Mouse (Mus musculus) adrenal gland, adult (tissue): Measurements from ENCODE around the gene Adam22.
"Not testable (repeated sequence)": the region's sequence is repeated elsewhere in the genome, so short reads cannot be mapped to it uniquely, and the experiment has no call there.

Experiments
- DNase-seq, 2 experiments: peaks; one replicate each; pipeline ENCODE4 v3.0.0; 2022 to 2023; ENCODE audit warnings: low spot score in 1 of 2; ENCODE audit not compliant: inconsistent age in 2 of 2

The Adam22 gene

DNA sequence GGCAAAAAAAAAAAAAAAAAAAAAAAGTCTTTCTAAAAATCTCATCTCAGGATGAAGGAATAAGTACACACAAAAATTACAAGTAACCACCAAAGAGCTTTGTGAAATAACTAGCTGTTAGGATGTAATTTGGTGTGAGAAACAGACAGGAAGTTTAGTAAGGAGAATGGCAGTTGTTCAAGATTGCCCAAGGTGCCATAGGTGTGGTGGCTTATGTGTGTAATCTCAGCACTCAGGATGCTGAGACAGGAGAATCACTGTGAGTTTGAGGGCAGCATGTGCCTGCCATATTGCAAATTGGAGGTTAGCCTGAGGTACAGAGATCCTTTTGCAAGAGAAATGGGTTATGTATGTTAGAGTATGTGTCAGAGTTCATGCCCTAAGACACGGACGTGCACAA is 305.5 kb downstream of the Adam22 start:
- DNase-seq, result no peak

DNA sequence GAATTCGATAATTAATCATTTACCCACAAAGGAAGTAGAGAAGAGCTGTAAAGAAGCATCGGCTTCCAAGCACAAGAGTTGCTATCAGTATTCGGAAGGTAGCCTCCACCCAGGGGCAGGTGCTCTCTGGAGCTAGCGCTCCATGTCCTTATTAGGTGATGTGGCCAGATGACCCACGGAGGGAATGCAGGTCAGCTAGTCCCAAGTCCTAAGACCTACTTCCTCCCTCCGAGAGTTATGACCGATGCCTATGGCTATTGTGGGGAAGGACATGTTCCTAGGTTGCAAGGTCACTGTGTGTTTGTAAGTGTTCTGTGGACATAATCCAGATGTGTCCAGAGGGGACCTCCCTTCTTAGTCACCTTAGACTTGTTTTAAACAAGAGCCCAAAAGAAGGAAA is 309.9 kb downstream of the Adam22 start:
- DNase-seq, result peak in 1 of 2 experiments; percentile 15

DNA sequence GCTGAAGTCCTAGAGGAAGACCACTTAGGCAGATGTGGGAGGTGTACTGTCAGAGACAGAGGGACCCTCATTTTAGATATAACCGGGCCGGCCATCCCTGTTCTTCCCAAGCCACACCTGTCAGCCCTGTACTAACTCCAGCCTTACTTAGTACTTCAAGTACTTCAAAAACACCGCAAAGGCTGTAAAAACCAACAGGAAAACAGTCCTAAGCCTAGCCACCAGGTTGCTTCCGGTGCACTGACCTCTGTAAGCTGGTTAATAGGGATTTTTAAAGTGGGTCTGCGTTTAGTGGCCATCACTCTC is 311.0 kb downstream of the Adam22 start:
- DNase-seq, result no peak

DNA sequence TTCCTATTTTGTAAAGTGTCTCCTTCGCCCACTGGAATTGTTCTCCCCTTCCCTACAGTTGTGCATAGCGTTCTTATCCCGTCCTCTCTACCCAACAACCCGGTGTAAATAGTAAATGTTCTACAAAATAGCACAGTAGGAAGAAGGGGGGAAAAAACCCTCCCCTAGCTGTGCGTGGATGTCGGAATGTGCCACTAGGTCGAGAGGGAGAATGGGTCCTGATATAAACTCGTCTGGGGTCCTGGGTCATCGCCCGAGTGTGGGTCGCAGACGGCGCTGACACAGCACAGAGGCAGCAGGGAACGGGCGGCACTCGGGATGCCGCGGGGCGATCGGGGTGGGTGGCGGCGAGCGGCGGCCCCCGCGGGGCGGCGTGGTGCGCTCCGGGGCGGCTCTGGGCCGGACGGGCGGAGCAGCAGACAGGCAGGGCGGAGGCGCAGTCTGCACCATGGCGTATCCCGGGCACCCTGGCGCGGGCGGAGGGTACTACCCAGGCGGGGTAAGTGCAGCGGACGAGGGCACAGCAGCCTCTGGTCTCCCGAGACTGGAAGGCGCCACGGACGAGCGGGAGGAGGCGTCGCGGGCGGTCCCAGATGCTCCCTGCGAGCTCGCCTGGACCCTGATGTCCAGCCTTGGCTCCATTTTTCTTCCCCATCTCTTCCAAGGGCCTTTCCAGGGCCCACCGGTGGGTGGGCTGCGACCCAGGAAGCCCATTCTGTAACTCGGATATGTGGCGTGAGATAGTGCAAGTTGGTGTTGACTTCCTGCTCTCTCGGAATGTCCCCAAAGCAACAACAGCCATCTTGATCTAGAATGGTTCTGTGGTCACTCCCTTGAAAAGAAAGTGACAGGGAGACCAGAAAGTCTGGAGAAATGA is 311.6 kb downstream of the Adam22 start:
- DNase-seq, result peak; percentile 91 to 97

DNA sequence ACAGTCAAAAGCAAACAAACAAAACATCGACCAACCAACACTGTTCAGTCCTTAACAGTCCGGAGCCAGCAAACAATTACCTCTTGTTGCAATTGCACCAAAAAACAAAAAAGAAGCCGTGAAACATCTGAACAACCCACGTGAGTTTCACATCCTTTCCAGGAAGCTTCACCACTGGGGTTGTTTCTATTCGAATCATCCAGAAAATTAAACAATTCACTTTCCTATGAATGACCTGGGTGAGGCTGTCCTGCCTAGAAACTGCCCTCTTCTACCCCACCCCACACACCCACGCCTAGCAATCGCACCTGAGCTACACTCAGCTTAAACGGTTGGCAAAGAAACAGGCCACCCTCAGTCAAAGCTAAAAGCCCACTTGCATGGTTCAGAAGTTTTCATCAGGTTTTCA is 312.2 kb downstream of the Adam22 start:
- no peak for DNase-seq

DNA sequence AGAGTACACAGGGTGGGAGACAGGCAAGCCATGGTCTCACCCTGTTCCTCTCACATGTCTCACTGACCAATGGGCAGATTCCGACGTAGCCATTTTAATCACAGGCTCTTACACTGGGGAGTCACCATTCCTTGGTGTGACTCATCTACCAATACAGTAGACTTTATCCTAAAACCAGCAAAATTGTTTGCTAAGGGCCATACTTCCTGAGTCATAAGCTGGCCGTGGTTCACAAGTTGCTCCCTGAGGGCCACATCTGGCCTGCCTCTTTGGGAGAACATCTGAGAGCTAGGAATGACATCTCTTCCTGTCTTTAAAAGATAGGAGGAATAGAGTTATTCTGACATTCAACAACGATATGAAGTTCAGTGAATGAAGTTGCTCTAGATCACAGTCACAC is 314.1 kb downstream of the Adam22 start:
- no peak for DNase-seq

DNA sequence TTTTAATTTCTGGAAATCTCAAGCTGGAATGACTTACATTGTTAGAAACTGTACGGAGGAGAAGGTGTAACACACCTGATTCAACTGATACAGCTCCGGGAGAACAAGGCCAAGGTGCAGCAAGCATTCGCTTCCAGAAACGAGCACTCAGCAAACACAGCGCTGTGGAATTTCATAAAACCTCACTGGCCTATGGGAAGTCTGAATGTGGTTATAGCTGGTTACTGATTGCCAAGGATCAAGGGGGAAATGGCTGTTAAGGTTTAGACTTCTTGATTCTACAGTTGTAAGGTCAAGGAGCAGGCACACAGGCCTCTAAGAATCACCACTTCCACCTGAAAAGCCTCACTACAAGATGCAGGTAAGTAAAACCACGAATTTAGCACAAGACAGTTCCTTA is 322.1 kb downstream of the Adam22 start, which contains the start of gene Sri:
Gene Sri (plus strand): TSS at position 224 of the 400 bp plus-strand sequence.
- no peak for DNase-seq

DNA sequence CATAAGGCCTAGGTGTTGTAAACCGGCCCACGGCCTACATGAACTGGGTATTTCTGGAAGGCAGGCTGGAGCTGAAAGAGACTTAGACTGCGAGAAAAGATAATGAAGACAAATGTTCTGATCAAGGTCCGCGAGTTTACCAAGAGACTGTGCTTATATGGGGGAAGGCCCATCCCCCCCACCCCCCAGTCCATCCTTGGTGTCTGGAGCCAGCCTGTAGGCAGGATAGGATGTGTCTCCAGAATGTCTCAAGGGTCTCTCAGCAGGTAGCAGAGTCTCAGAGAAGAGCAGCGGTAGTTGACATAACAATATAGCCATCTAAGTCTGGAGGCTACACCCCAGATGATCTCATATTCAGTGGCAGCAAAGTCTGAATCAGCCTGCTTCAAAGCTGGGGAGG is 333.4 kb downstream of the Adam22 start:
- not testable (repeated sequence) for DNase-seq
